Mouse (Mus musculus): ENCODE measurements around the gene Atg7. TPM values are rescaled to one million over a fixed set of nuclear protein-coding genes. Genes with fewer than 3 reads are reported as not detected.

Gene Atg7
- total and polyA plus RNA-seq, 2 experiments from 2014 or later: 17.1 to 21.5 TPM

DNA sequence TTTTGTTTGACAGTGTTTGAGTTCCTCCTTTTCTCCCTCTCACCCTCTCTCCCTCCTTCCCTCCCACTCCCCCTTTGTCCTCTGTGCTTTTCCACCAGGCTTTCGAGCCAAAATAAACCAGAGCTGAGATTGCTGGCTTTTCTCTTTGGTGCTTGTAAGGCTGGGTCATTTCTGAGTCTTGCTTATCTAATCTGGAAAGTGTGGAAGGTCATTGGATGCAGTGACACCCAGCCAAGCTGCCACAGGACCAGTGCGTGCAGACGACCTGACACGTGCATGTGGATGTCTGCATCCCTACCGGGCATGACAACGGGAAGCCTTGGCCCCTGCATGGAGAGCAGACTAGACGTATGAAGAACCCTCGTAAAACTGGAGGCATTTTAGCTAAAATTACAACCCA, 76.8 kb downstream of the Atg7 start:
- Histone ChIP-seq H3K9ac (replicated peaks; ENCODE audit: low read length, poor library complexity, severe bottlenecking) (no peak overlapping the region), H3K4me3 (ENCODE audit: low read depth, low read length) (no peak overlapping the region), H3K9me3 (ENCODE audit: low read length) (no peaks in the 10 kb centered on the region), H3K36me3 (ENCODE audit: insufficient read depth, low read length) (no peaks in the 10 kb centered on the region), H3K27ac (ENCODE audit: low read depth, low read length) (no peak overlapping the region), H3K27me3 (ENCODE audit: insufficient read depth, low read length) (no peaks in the 10 kb centered on the region), H3K4me2 (ENCODE audit: low read depth, low read length, poor library complexity, severe bottlenecking) (no peak overlapping the region), H3K4me1 (ENCODE audit: insufficient read depth, low read length) (peaks cover under 1% of the 10 kb centered on the region; the same call in 1 of the 2 replicates)
- no peak for DNase-seq (ENCODE audit: low spot score)
- ATAC-seq (ENCODE audit: low FRiP score): no peak
- WGBS: 77% methylated on average over 8 of the region's 8 CpGs
- no peak for TF ChIP-seq CTCF (IDR thresholded peaks at IDR 0.05)

DNA sequence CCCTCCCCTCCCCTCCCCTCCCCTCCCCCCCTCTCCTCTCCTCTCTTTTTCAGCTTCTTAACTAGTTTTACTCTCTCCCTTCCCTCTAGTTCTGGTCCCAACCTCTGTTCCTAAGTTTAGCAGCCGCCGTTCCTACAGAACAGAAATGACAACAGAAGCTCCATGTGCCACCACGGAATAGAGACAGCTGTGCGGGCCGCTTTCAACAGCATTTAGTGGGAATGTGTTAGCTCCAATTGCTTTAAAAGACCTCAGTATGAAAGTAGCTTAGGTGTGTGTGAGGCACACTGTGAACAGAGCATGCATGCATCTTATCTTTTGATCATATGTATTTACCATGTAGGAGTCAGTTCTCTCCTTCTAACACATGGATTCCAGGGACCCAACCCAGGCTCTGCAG, 79.1 kb downstream of the Atg7 start:
- DNase-seq (ENCODE audit: low spot score): no peak
- Histone ChIP-seq H3K27me3 (ENCODE audit: insufficient read depth, low read length) (no peaks in the 10 kb centered on the region), H3K9me3 (ENCODE audit: low read length) (no peaks in the 10 kb centered on the region), H3K9ac (replicated peaks; ENCODE audit: low read length, poor library complexity, severe bottlenecking) (no peak overlapping the region), H3K27ac (ENCODE audit: low read depth, low read length) (no peak overlapping the region), H3K4me2 (ENCODE audit: low read depth, low read length, poor library complexity, severe bottlenecking) (no peak overlapping the region), H3K36me3 (ENCODE audit: insufficient read depth, low read length) (no peaks in the 10 kb centered on the region), H3K4me3 (ENCODE audit: low read depth, low read length) (no peak overlapping the region), H3K4me1 (ENCODE audit: insufficient read depth, low read length) (no peaks in the 10 kb centered on the region)
- TF ChIP-seq CTCF (IDR thresholded peaks at IDR 0.05): no peak
- WGBS: 89% methylated on average over 5 of the region's 5 CpGs
- no peak for ATAC-seq (ENCODE audit: low FRiP score)

DNA sequence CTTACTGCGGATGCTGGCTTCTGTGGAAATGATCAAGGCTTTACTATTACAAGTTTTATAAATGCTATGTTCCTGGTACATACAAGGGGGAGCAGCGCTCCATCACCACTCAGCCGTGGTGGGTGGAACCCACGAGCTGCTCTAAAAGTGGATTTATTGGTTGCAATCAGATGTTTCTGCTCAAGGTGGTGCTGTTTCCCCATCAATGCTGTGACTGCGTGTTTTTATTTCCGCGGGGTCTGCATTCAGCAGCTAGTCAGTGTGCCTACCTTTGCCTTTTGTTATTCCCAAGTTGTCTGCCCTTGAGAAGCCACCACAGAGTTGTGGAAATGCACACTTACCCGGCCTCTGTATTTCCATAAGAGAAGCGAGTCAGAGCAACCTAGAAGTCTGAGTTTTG, 81.0 kb downstream of the Atg7 start:
- Histone ChIP-seq H3K4me3 (ENCODE audit: low read depth, low read length) (no peak overlapping the region), H3K4me1 (ENCODE audit: insufficient read depth, low read length) (no peaks in the 10 kb centered on the region), H3K27ac (ENCODE audit: low read depth, low read length) (no peak overlapping the region), H3K9ac (replicated peaks; ENCODE audit: low read length, poor library complexity, severe bottlenecking) (no peak overlapping the region), H3K4me2 (ENCODE audit: low read depth, low read length, poor library complexity, severe bottlenecking) (no peak overlapping the region), H3K36me3 (ENCODE audit: insufficient read depth, low read length) (no peaks in the 10 kb centered on the region), H3K9me3 (ENCODE audit: low read length) (no peaks in the 10 kb centered on the region), H3K27me3 (ENCODE audit: insufficient read depth, low read length) (no peaks in the 10 kb centered on the region)
- TF ChIP-seq CTCF (IDR thresholded peaks at IDR 0.05): peak; percentile 94
- ATAC-seq (ENCODE audit: low FRiP score) (peak; percentile 63), DNase-seq (ENCODE audit: low spot score) (peak; percentile 84)
- WGBS: 20% methylated on average over 9 of the region's 9 CpGs

DNA sequence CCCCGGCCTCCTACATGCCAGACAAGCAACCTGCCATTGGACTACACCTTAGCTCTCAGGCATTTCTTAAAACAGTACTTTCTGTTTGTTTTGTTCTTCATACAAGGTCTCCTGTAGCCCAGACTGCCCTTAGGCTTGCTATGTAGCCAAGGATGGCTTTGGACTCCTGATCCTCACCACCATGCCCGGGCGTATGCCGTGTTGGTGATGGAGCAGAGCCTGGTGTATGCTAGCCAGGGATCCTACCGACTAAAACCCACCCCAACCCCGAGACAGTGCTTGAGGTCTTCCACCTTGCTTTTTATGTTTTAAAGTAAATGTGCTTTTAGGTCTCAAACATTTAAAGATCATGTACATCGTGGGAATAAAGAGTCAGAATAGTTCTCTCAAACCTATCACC, 81.5 kb downstream of the Atg7 start:
- Histone ChIP-seq H3K9ac (replicated peaks; ENCODE audit: low read length, poor library complexity, severe bottlenecking) (no peak overlapping the region), H3K27me3 (ENCODE audit: insufficient read depth, low read length) (no peaks in the 10 kb centered on the region), H3K9me3 (ENCODE audit: low read length) (no peaks in the 10 kb centered on the region), H3K4me1 (ENCODE audit: insufficient read depth, low read length) (no peaks in the 10 kb centered on the region), H3K4me2 (ENCODE audit: low read depth, low read length, poor library complexity, severe bottlenecking) (no peak overlapping the region), H3K4me3 (ENCODE audit: low read depth, low read length) (no peak overlapping the region), H3K36me3 (ENCODE audit: insufficient read depth, low read length) (no peaks in the 10 kb centered on the region), H3K27ac (ENCODE audit: low read depth, low read length) (no peak overlapping the region)
- no peak for TF ChIP-seq CTCF (IDR thresholded peaks at IDR 0.05)
- no peak for ATAC-seq (ENCODE audit: low FRiP score)
- WGBS: 87% methylated on average over 7 of the region's 7 CpGs
- no peak for DNase-seq (ENCODE audit: low spot score)

DNA sequence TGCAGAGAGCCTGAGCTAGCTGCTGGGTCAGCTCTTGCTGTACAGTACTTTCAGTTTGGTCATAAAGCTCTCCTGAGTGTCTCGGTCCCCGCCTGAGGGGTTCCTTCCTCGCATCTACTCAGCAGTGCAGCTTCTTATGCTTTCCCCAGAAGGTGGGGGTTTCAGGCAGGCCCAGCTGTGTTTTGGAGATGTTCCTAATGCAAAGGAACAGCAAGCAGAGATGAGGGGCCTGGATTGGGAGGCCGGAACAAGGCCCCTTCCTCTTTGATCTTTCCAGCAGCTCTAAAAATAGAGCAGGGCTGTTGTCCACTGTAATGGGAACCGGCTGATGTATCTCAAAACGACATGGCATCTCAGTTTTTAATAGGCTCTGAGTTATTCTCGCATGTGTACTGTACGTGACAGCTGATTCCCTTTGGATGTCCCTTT, 82.3 kb downstream of the Atg7 start:
- Histone ChIP-seq H3K9ac (replicated peaks; ENCODE audit: low read length, poor library complexity, severe bottlenecking) (no peak overlapping the region), H3K4me3 (ENCODE audit: low read depth, low read length) (no peak overlapping the region), H3K9me3 (ENCODE audit: low read length) (no peaks in the 10 kb centered on the region), H3K4me1 (ENCODE audit: insufficient read depth, low read length) (no peaks in the 10 kb centered on the region), H3K36me3 (ENCODE audit: insufficient read depth, low read length) (no peaks in the 10 kb centered on the region), H3K27ac (ENCODE audit: low read depth, low read length) (no peak overlapping the region), H3K4me2 (ENCODE audit: low read depth, low read length, poor library complexity, severe bottlenecking) (no peak overlapping the region), H3K27me3 (ENCODE audit: insufficient read depth, low read length) (no peaks in the 10 kb centered on the region)
- no peak for TF ChIP-seq CTCF (IDR thresholded peaks at IDR 0.05)
- ATAC-seq (ENCODE audit: low FRiP score) (no peak), DNase-seq (ENCODE audit: low spot score) (no peak)
- 63% methylated on average over 8 of the region's 8 CpGs for WGBS

GRCm38 (mm10) chr6:114726681-114727080, 83.8 kb downstream of the Atg7 start:
- Histone ChIP-seq H3K4me3 (ENCODE audit: low read depth, low read length) (no peak overlapping the region), H3K27ac (ENCODE audit: low read depth, low read length) (no peak overlapping the region), H3K9ac (replicated peaks; ENCODE audit: low read length, poor library complexity, severe bottlenecking) (no peak overlapping the region), H3K27me3 (ENCODE audit: insufficient read depth, low read length) (no peaks in the 10 kb centered on the region), H3K36me3 (ENCODE audit: insufficient read depth, low read length) (no peaks in the 10 kb centered on the region), H3K9me3 (ENCODE audit: low read length) (no peaks in the 10 kb centered on the region), H3K4me2 (ENCODE audit: low read depth, low read length, poor library complexity, severe bottlenecking) (no peak overlapping the region), H3K4me1 (ENCODE audit: insufficient read depth, low read length) (no peaks in the 10 kb centered on the region)
- DNase-seq (ENCODE audit: low spot score) (peak; percentile 40), ATAC-seq (ENCODE audit: low FRiP score) (no peak)
- no peak for TF ChIP-seq CTCF (IDR thresholded peaks at IDR 0.05)
- WGBS: 36% methylated on average over 11 of the region's 11 CpGs

Measured in midbrain, postnatal 0 days (tissue).